Mouse (Mus musculus): Measurements from ENCODE around the gene A830031A19Rik. TPM values are rescaled to one million over a fixed set of nuclear protein-coding genes. Genes with fewer than 3 reads are reported as not detected.

The A830031A19Rik gene
- polyA plus RNA-seq, 1 experiment, result not detected

- peak within 1 kb of the TSS; percentile 72 for H3K27ac ChIP-seq (ENCODE audit: insufficient read depth, low read depth, low read length)
- WGBS, result under 1% methylated on average over 42 of the region's 51 CpGs
- TF ChIP-seq POLR2A (IDR thresholded peaks at IDR 0.05; ENCODE audit: low read depth, low read length) (no peak), CTCF (IDR thresholded peaks at IDR 0.05; ENCODE audit: extremely low read depth, insufficient read length, insufficient replicate concordance, low read depth, low read length) (no peak)
- H3K36me3 ChIP-seq (ENCODE audit: control insufficient read depth, insufficient read depth, low read length), result no peaks in the 10 kb centered on the region
- H3K4me1 ChIP-seq (ENCODE audit: control insufficient read depth, insufficient read depth, insufficient read length, low read length), result peaks cover 3% of the 10 kb centered on the region; the same call in 1 of the 2 replicates
- peak within 1 kb of the TSS; percentile 87 for H3K4me3 ChIP-seq (ENCODE audit: low read depth, low read length)
- H3K27me3 ChIP-seq (ENCODE audit: control insufficient read depth, insufficient read depth, low read length), result peaks cover 11% of the 10 kb centered on the region; the same call in 1 of the 2 replicates
These were observed 3.2 kb upstream of the A830031A19Rik start, which contains the start of gene Bcl11a for GRCm38 (mm10) chr11:24077795-24078705. Gene Bcl11a, plus strand, starts transcription at chr11:24078056.

GRCm38 (mm10) chr11:24076821-24077730 lies 2.2 kb upstream of the A830031A19Rik start:
- peaks cover 11% of the 10 kb centered on the region; the same call in 1 of the 2 replicates for H3K27me3 ChIP-seq (ENCODE audit: control insufficient read depth, insufficient read depth, low read length)
- H3K4me3 ChIP-seq (ENCODE audit: low read depth, low read length), result peak overlapping the region; percentile 87
- H3K4me1 ChIP-seq (ENCODE audit: control insufficient read depth, insufficient read depth, insufficient read length, low read length), result peaks cover 3% of the 10 kb centered on the region; the same call in 1 of the 2 replicates
- peak overlapping the region; percentile 30 for H3K27ac ChIP-seq (ENCODE audit: insufficient read depth, low read depth, low read length)
- WGBS, result under 1% methylated on average over 58 of the region's 59 CpGs
- TF ChIP-seq CTCF (IDR thresholded peaks at IDR 0.05; ENCODE audit: extremely low read depth, insufficient read length, insufficient replicate concordance, low read depth, low read length) (peak; percentile 28; the same call in 1 of the 2 replicates), POLR2A (IDR thresholded peaks at IDR 0.05; ENCODE audit: low read depth, low read length) (no peak)
- no peaks in the 10 kb centered on the region for H3K36me3 ChIP-seq (ENCODE audit: control insufficient read depth, insufficient read depth, low read length)

- under 1% methylated on average over 32 of the region's 32 CpGs for WGBS
- peak overlapping the region; percentile 30 for H3K27ac ChIP-seq (ENCODE audit: insufficient read depth, low read depth, low read length)
- H3K4me3 ChIP-seq (ENCODE audit: low read depth, low read length), result peak overlapping the region; percentile 87
- TF ChIP-seq POLR2A (IDR thresholded peaks at IDR 0.05; ENCODE audit: low read depth, low read length), result no peak
- TF ChIP-seq CTCF (IDR thresholded peaks at IDR 0.05; ENCODE audit: extremely low read depth, insufficient read length, insufficient replicate concordance, low read depth, low read length), result no peak
- H3K36me3 ChIP-seq (ENCODE audit: control insufficient read depth, insufficient read depth, low read length), result no peaks in the 10 kb centered on the region
- peaks cover 3% of the 10 kb centered on the region; the same call in 1 of the 2 replicates for H3K4me1 ChIP-seq (ENCODE audit: control insufficient read depth, insufficient read depth, insufficient read length, low read length)
- peaks cover 11% of the 10 kb centered on the region; the same call in 1 of the 2 replicates for H3K27me3 ChIP-seq (ENCODE audit: control insufficient read depth, insufficient read depth, low read length)
These were observed 1.3 kb upstream of the A830031A19Rik start for GRCm38 (mm10) chr11:24076127-24076650.

- Histone ChIP-seq H3K4me1 (ENCODE audit: control insufficient read depth, insufficient read depth, insufficient read length, low read length) (peaks cover 3% of the 10 kb centered on the region; the same call in 1 of the 2 replicates), H3K4me3 (ENCODE audit: low read depth, low read length) (peak overlapping the region; percentile 87), H3K36me3 (ENCODE audit: control insufficient read depth, insufficient read depth, low read length) (no peaks in the 10 kb centered on the region), H3K27me3 (ENCODE audit: control insufficient read depth, insufficient read depth, low read length) (peaks cover 11% of the 10 kb centered on the region; the same call in 1 of the 2 replicates), H3K27ac (ENCODE audit: insufficient read depth, low read depth, low read length) (no peak overlapping the region)
- 2% methylated on average over 17 of the region's 17 CpGs for whole genome bisulfite sequencing
- TF ChIP-seq POLR2A (IDR thresholded peaks at IDR 0.05; ENCODE audit: low read depth, low read length) (no peak), CTCF (IDR thresholded peaks at IDR 0.05; ENCODE audit: extremely low read depth, insufficient read length, insufficient replicate concordance, low read depth, low read length) (no peak)
These were observed 752 bp upstream of the A830031A19Rik start for GRCm38 (mm10) chr11:24075486-24076126.

- peak overlapping the region; percentile 23; the same call in 1 of the 2 replicates for H3K4me3 ChIP-seq (ENCODE audit: low read depth, low read length)
- no peak for TF ChIP-seq CTCF (IDR thresholded peaks at IDR 0.05; ENCODE audit: extremely low read depth, insufficient read length, insufficient replicate concordance, low read depth, low read length)
- peaks cover 3% of the 10 kb centered on the region; the same call in 1 of the 2 replicates for H3K4me1 ChIP-seq (ENCODE audit: control insufficient read depth, insufficient read depth, insufficient read length, low read length)
- H3K36me3 ChIP-seq (ENCODE audit: control insufficient read depth, insufficient read depth, low read length), result no peaks in the 10 kb centered on the region
- 9% methylated on average over 18 of the region's 18 CpGs for WGBS
- H3K27me3 ChIP-seq (ENCODE audit: control insufficient read depth, insufficient read depth, low read length), result peaks cover 10% of the 10 kb centered on the region; the same call in 1 of the 2 replicates
- no peak overlapping the region for H3K27ac ChIP-seq (ENCODE audit: insufficient read depth, low read depth, low read length)
These were observed 748 bp downstream of the A830031A19Rik start for GRCm38 (mm10) chr11:24074021-24074591.

- 59% methylated on average over 4 of the region's 4 CpGs for WGBS
- H3K27ac ChIP-seq (ENCODE audit: insufficient read depth, low read depth, low read length), result no peak overlapping the region
- H3K4me3 ChIP-seq (ENCODE audit: low read depth, low read length), result no peak overlapping the region
- no peaks in the 10 kb centered on the region for H3K4me1 ChIP-seq (ENCODE audit: control insufficient read depth, insufficient read depth, insufficient read length, low read length)
- 0 out of 2 replicates have a peak, but pooled peaks cover 2% of the 10 kb centered on the region for H3K27me3 ChIP-seq (ENCODE audit: control insufficient read depth, insufficient read depth, low read length)
- H3K36me3 ChIP-seq (ENCODE audit: control insufficient read depth, insufficient read depth, low read length), result no peaks in the 10 kb centered on the region
- TF ChIP-seq POLR2A (IDR thresholded peaks at IDR 0.05; ENCODE audit: low read depth, low read length) (no peak), CTCF (IDR thresholded peaks at IDR 0.05; ENCODE audit: extremely low read depth, insufficient read length, insufficient replicate concordance, low read depth, low read length) (no peak)
These were observed 9.5 kb downstream of the A830031A19Rik start for GRCm38 (mm10) chr11:24065313-24065712.
